Mouse (Mus musculus) stomach, postnatal 0 days (tissue): Measurements from ENCODE around the gene Prkce.

Experiments used
- CTCF ChIP-seq: IDR thresholded peaks from 2 replicates; pipeline ENCODE4 v1.5.1; 2016; ENCODE audit warnings: antibody characterized with exemption, low read depth, mild to moderate bottlenecking, moderate library complexity
- EP300 ChIP-seq: optimal IDR thresholded peaks from 2 replicates; pipeline ENCODE3; 2016; ENCODE audit warnings: antibody characterized with exemption

- TF ChIP-seq CTCF (no peak), EP300 (no peak)
Measured at GRCm38 (mm10) chr17:86134461-86134860, 33.1 kb upstream of the Prkce start.
